Mouse (Mus musculus) myocyte (in vitro differentiated cells): ENCODE results near the gene Selp. TPM values are rescaled to one million over a fixed set of nuclear protein-coding genes. Genes with fewer than 3 reads are reported as not detected.

ENCODE experiments used
- H3K27me3 ChIP-seq: one replicate; pipeline ENCODE4 v1.6.1; 2011; ENCODE audit not compliant: control insufficient read depth, insufficient read depth, insufficient read length
- H3K36me3 ChIP-seq: one replicate; pipeline ENCODE4 v1.6.1; 2011; ENCODE audit not compliant: control insufficient read depth, insufficient read depth
- H3K4me2 ChIP-seq: one replicate; pipeline ENCODE4 v1.6.1; 2011; ENCODE audit warnings: low read depth, control low read depth
- H3K4me3 ChIP-seq: one replicate; pipeline ENCODE4 v1.5.1; 2011; ENCODE audit warnings: mild to moderate bottlenecking, control low read depth, moderate library complexity
- H3K79me2 ChIP-seq: one replicate; pipeline ENCODE4 v1.6.1; 2011; ENCODE audit not compliant: control insufficient read depth, insufficient read depth
- H3ac ChIP-seq: one replicate; pipeline ENCODE4 v1.6.1; 2011; ENCODE audit not compliant: control insufficient read depth, insufficient read length
- CEBPB ChIP-seq: IDR thresholded peaks from 2 replicates; pipeline ENCODE4 v1.6.1; 2011; ENCODE audit warnings: mild to moderate bottlenecking, moderate library complexity; ENCODE audit not compliant: poor library complexity, insufficient read depth, severe bottlenecking
- E2F4 ChIP-seq: IDR thresholded peaks from one replicate; pipeline ENCODE4 v1.6.1; 2011; ENCODE audit warnings: mild to moderate bottlenecking, control low read depth, moderate library complexity; ENCODE audit not compliant: insufficient read depth
- MAX ChIP-seq: IDR thresholded peaks from one replicate; pipeline ENCODE4 v1.6.1; 2011; ENCODE audit warnings: low read depth, mild to moderate bottlenecking, control low read depth
- MYOD1 ChIP-seq, 3 experiments: IDR thresholded peaks; one replicate each; pipeline ENCODE4 v1.6.1; 2011; ENCODE audit warnings: control low read depth in 2 of 3, low read depth in 2 of 3, mild to moderate bottlenecking in 2 of 3, moderate library complexity in 1 of 3; ENCODE audit not compliant: insufficient read length in 2 of 3, control insufficient read depth in 1 of 3
- MYOG ChIP-seq, 3 experiments: IDR thresholded peaks; one replicate each; pipeline ENCODE4 v1.6.1; 2011; ENCODE audit warnings: control low read depth in 2 of 3, low read depth in 2 of 3, mild to moderate bottlenecking in 2 of 3; ENCODE audit not compliant: insufficient read length in 2 of 3, control insufficient read depth in 1 of 3, insufficient read depth in 1 of 3
- POLR2A ChIP-seq: IDR thresholded peaks from one replicate; pipeline ENCODE4 v1.6.1; 2011; ENCODE audit warnings: low read depth, mild to moderate bottlenecking, control low read depth, moderate library complexity; ENCODE audit not compliant: insufficient read length
- POLR2AphosphoS2 ChIP-seq: IDR thresholded peaks from one replicate; pipeline ENCODE4 v1.6.1; 2011; ENCODE audit warnings: low read depth, control low read depth; ENCODE audit not compliant: insufficient read length
- REST ChIP-seq: IDR thresholded peaks from one replicate; pipeline ENCODE4 v1.6.1; 2011; ENCODE audit warnings: mild to moderate bottlenecking, control low read depth, moderate library complexity; ENCODE audit not compliant: insufficient read depth, insufficient read length
- SRF ChIP-seq: IDR thresholded peaks from one replicate; pipeline ENCODE4 v1.6.1; 2011; ENCODE audit warnings: low read depth; ENCODE audit not compliant: control insufficient read depth, insufficient read length
- TCF12 ChIP-seq: IDR thresholded peaks from one replicate; pipeline ENCODE4 v1.6.1; 2011; ENCODE audit warnings: mild to moderate bottlenecking, control low read depth; ENCODE audit not compliant: poor library complexity, insufficient read depth, severe bottlenecking
- TCF3 ChIP-seq: IDR thresholded peaks from one replicate; pipeline ENCODE4 v1.6.1; 2011; ENCODE audit warnings: low read depth, control low read depth; ENCODE audit not compliant: insufficient read length
- USF1 ChIP-seq: IDR thresholded peaks from one replicate; pipeline ENCODE4 v1.6.1; 2011; ENCODE audit warnings: low read depth, mild to moderate bottlenecking, control low read depth, moderate library complexity
- polyA plus RNA-seq: library from polyadenylated mRNA; unstranded; fragments of >200 nt; fragmentation: generic; extraction: Trizol; gene quantifications from one replicate; pipeline ENCODE4 v1.2.1, GENCODE M21; 2012; ENCODE audit warnings: missing spikeins

Gene Selp
- polyA plus RNA-seq, 1 experiment = 0.14 TPM

GRCm38 (mm10) chr1:164087872-164088271 lies 27.2 kb upstream of the Selp start:
- H3ac ChIP-seq = no peak overlapping the region
- H3K36me3 ChIP-seq = no peaks in the 10 kb centered on the region
- H3K4me3 ChIP-seq = no peak overlapping the region
- no peak for TF ChIP-seq MYOD1 (IDR thresholded peaks at IDR 0.05; ENCODE audit: control insufficient read depth in 1 of 3, insufficient read length in 2 of 3, low read depth in 2 of 3)
- TF ChIP-seq SRF = no peak
- TF ChIP-seq POLR2AphosphoS2 = no peak
- no peak for TF ChIP-seq USF1
- TF ChIP-seq MYOG (IDR thresholded peaks at IDR 0.05; ENCODE audit: control insufficient read depth in 1 of 3, insufficient read depth in 1 of 3, insufficient read length in 2 of 3, low read depth in 2 of 3) = no peak
- TF ChIP-seq REST = no peak
- TF ChIP-seq TCF3 = no peak
- H3K4me2 ChIP-seq = no peak overlapping the region
- no peaks in the 10 kb centered on the region for H3K79me2 ChIP-seq
- H3K27me3 ChIP-seq = no peaks in the 10 kb centered on the region

- no peak overlapping the region for H3ac ChIP-seq
- no peaks in the 10 kb centered on the region for H3K36me3 ChIP-seq
- H3K4me2 ChIP-seq = no peak overlapping the region
- TF ChIP-seq TCF12 = no peak
- no peak for TF ChIP-seq POLR2A
- TF ChIP-seq SRF = no peak
- TF ChIP-seq E2F4 = no peak
- no peak for TF ChIP-seq MYOG (IDR thresholded peaks at IDR 0.05; ENCODE audit: control insufficient read depth in 1 of 3, insufficient read depth in 1 of 3, insufficient read length in 2 of 3, low read depth in 2 of 3)
- no peak for TF ChIP-seq REST
- no peak for TF ChIP-seq MYOD1 (IDR thresholded peaks at IDR 0.05; ENCODE audit: control insufficient read depth in 1 of 3, insufficient read length in 2 of 3, low read depth in 2 of 3)
- no peak overlapping the region for H3K4me3 ChIP-seq
- H3K27me3 ChIP-seq = no peaks in the 10 kb centered on the region
- no peaks in the 10 kb centered on the region for H3K79me2 ChIP-seq
Observed at GRCm38 (mm10) chr1:164096780-164097179, 18.3 kb upstream of the Selp start.

- H3K36me3 ChIP-seq = no peaks in the 10 kb centered on the region
- no peaks in the 10 kb centered on the region for H3K27me3 ChIP-seq
- no peaks in the 10 kb centered on the region for H3K79me2 ChIP-seq
- no peak overlapping the region for H3K4me2 ChIP-seq
- no peak overlapping the region for H3ac ChIP-seq
- no peak overlapping the region for H3K4me3 ChIP-seq
- no peak for TF ChIP-seq MYOD1 (IDR thresholded peaks at IDR 0.05; ENCODE audit: control insufficient read depth in 1 of 3, insufficient read length in 2 of 3, low read depth in 2 of 3)
- no peak for TF ChIP-seq USF1
- TF ChIP-seq TCF12 = no peak
- TF ChIP-seq MAX = no peak
- no peak for TF ChIP-seq REST
- TF ChIP-seq TCF3 = no peak
- no peak for TF ChIP-seq E2F4
- TF ChIP-seq MYOG (IDR thresholded peaks at IDR 0.05; ENCODE audit: control insufficient read depth in 1 of 3, insufficient read depth in 1 of 3, insufficient read length in 2 of 3, low read depth in 2 of 3) = no peak
- no peak for TF ChIP-seq SRF
- no peak for TF ChIP-seq CEBPB
Observed at GRCm38 (mm10) chr1:164097911-164098310, 17.2 kb upstream of the Selp start.

- no peak for TF ChIP-seq USF1
- TF ChIP-seq TCF3 = no peak
- TF ChIP-seq CEBPB = no peak
- no peak for TF ChIP-seq MAX
- no peak for TF ChIP-seq MYOG (IDR thresholded peaks at IDR 0.05; ENCODE audit: control insufficient read depth in 1 of 3, insufficient read depth in 1 of 3, insufficient read length in 2 of 3, low read depth in 2 of 3)
- no peak for TF ChIP-seq REST
- TF ChIP-seq POLR2AphosphoS2 = no peak
- TF ChIP-seq SRF = no peak
- TF ChIP-seq E2F4 = no peak
- no peak for TF ChIP-seq MYOD1 (IDR thresholded peaks at IDR 0.05; ENCODE audit: control insufficient read depth in 1 of 3, insufficient read length in 2 of 3, low read depth in 2 of 3)
- TF ChIP-seq POLR2A = no peak
- no peak for TF ChIP-seq TCF12
Observed at GRCm38 (mm10) chr1:164098372-164098771, 16.7 kb upstream of the Selp start.

GRCm38 (mm10) chr1:164109763-164110162 lies 5.3 kb upstream of the Selp start:
- no peak overlapping the region for H3K4me2 ChIP-seq
- no peak overlapping the region for H3K4me3 ChIP-seq
- H3K79me2 ChIP-seq = no peaks in the 10 kb centered on the region
- no peaks in the 10 kb centered on the region for H3K27me3 ChIP-seq
- TF ChIP-seq CEBPB (no peak), E2F4 (no peak), POLR2A (no peak), POLR2AphosphoS2 (no peak), SRF (no peak), TCF12 (no peak), TCF3 (no peak), MYOG (IDR thresholded peaks at IDR 0.05; ENCODE audit: control insufficient read depth in 1 of 3, insufficient read depth in 1 of 3, insufficient read length in 2 of 3, low read depth in 2 of 3) (no peak), REST (no peak), MAX (no peak), MYOD1 (IDR thresholded peaks at IDR 0.05; ENCODE audit: control insufficient read depth in 1 of 3, insufficient read length in 2 of 3, low read depth in 2 of 3) (no peak), USF1 (no peak)
- no peaks in the 10 kb centered on the region for H3K36me3 ChIP-seq
- H3ac ChIP-seq = no peak overlapping the region

More at GRCm38 (mm10) chr1:164098372-164098771, 16.7 kb upstream of the Selp start:
- H3K4me2 ChIP-seq = no peak overlapping the region
- H3K36me3 ChIP-seq = no peaks in the 10 kb centered on the region
- H3K27me3 ChIP-seq = no peaks in the 10 kb centered on the region
- no peak overlapping the region for H3K4me3 ChIP-seq
- no peak overlapping the region for H3ac ChIP-seq
- H3K79me2 ChIP-seq = no peaks in the 10 kb centered on the region
